Mouse (Mus musculus): ENCODE measurements around the gene Hist1h4a.

DNA sequence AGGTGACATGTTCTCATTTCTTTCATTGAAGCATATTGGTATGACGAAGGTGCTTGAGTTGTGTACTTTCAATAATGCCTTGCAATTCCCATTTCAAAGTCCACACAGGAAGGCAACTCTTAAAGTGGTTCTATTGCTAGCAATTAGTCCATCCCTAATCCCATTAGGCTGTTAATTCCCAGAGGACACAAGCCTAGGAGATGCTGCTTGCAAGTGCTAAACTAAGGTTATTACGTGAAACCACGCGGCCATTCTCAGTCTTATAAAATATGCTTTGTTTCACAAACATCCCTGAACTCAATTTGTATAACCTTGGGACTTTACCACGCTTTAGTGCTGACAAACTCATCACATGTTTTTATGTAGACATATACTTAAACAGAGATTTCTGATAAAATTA lies 23.9 kb downstream of the Hist1h4a start:
- TF ChIP-seq CTCF (IDR thresholded peaks at IDR 0.05; ENCODE audit: low read depth) (no peak), EP300 (IDR thresholded peaks at IDR 0.05; ENCODE audit: low read depth) (no peak)

All from heart, postnatal 0 days (tissue).